Mouse (Mus musculus): ENCODE measurements around the gene Rplp1. TPM values are rescaled to one million over a fixed set of nuclear protein-coding genes. Genes with fewer than 3 reads are reported as not detected.

Gene Rplp1
- polyA plus RNA-seq, 1 experiment from 2014 or later: 1,285 TPM

- peaks cover 27% of the 10 kb centered on the region for H3K36me3 ChIP-seq (ENCODE audit: control insufficient read depth, insufficient read depth, low read length)
Observed at GRCm38 (mm10) chr9:61916986-61917385, 2.6 kb upstream of the Rplp1 start.

GRCm38 (mm10) chr9:61915393-61916005 is 1.2 kb upstream of the Rplp1 start:
- H3K4me1 ChIP-seq (ENCODE audit: control insufficient read depth, insufficient read depth, low read length): peaks cover 8% of the 10 kb centered on the region; the same call in 1 of the 2 replicates
- 36% methylated on average over 4 of the region's 4 CpGs for WGBS
- H3K9me3 ChIP-seq (replicated peaks; ENCODE audit: control insufficient read depth, low read length): no peaks in the 10 kb centered on the region
- peaks cover 24% of the 10 kb centered on the region for H3K36me3 ChIP-seq (ENCODE audit: control insufficient read depth, insufficient read depth, low read length)
- no peak for ATAC-seq (ENCODE audit: insufficient read depth, low FRiP score)
- H3K4me3 ChIP-seq (replicated peaks; ENCODE audit: low read length): peak overlapping the region; percentile 95
- H3K9ac ChIP-seq (ENCODE audit: low read length): peak overlapping the region; percentile 81; the same call in 1 of the 2 replicates
- no peaks in the 10 kb centered on the region for H3K27me3 ChIP-seq (ENCODE audit: control insufficient read depth, insufficient read depth, low read length)
- H3K27ac ChIP-seq (ENCODE audit: low read length): peak overlapping the region; percentile 99
- H3K4me2 ChIP-seq (ENCODE audit: low read depth, low read length): peak overlapping the region; percentile 88

More at GRCm38 (mm10) chr9:61916986-61917385, 2.6 kb upstream of the Rplp1 start:
- WGBS: 87% methylated on average over 3 of the region's 3 CpGs
- peaks cover 8% of the 10 kb centered on the region; the same call in 1 of the 2 replicates for H3K4me1 ChIP-seq (ENCODE audit: control insufficient read depth, insufficient read depth, low read length)
- no peaks in the 10 kb centered on the region for H3K9me3 ChIP-seq (replicated peaks; ENCODE audit: control insufficient read depth, low read length)
- no peak overlapping the region for H3K4me2 ChIP-seq (ENCODE audit: low read depth, low read length)
- no peak overlapping the region for H3K4me3 ChIP-seq (replicated peaks; ENCODE audit: low read length)
- ATAC-seq (ENCODE audit: insufficient read depth, low FRiP score): no peak
- no peak overlapping the region for H3K9ac ChIP-seq (ENCODE audit: low read length)
- no peaks in the 10 kb centered on the region for H3K27me3 ChIP-seq (ENCODE audit: control insufficient read depth, insufficient read depth, low read length)
- no peak overlapping the region for H3K27ac ChIP-seq (ENCODE audit: low read length)

- Histone ChIP-seq H3K4me3 (replicated peaks; ENCODE audit: low read length) (peak overlapping the region; percentile 95), H3K9ac (ENCODE audit: low read length) (peak overlapping the region; percentile 81), H3K4me1 (ENCODE audit: control insufficient read depth, insufficient read depth, low read length) (peaks cover 8% of the 10 kb centered on the region; the same call in 1 of the 2 replicates), H3K27ac (ENCODE audit: low read length) (peak overlapping the region; percentile 99), H3K4me2 (ENCODE audit: low read depth, low read length) (peak overlapping the region; percentile 88), H3K36me3 (ENCODE audit: control insufficient read depth, insufficient read depth, low read length) (peaks cover 23% of the 10 kb centered on the region), H3K27me3 (ENCODE audit: control insufficient read depth, insufficient read depth, low read length) (no peaks in the 10 kb centered on the region), H3K9me3 (replicated peaks; ENCODE audit: control insufficient read depth, low read length) (no peaks in the 10 kb centered on the region)
- no peak for ATAC-seq (ENCODE audit: insufficient read depth, low FRiP score)
- 2% methylated on average over 13 of the region's 13 CpGs for WGBS
Observed at GRCm38 (mm10) chr9:61914917-61915300, 567 bp upstream of the Rplp1 start.

- no peak overlapping the region for H3K4me3 ChIP-seq (replicated peaks; ENCODE audit: low read length)
- peaks cover 8% of the 10 kb centered on the region; the same call in 1 of the 2 replicates for H3K4me1 ChIP-seq (ENCODE audit: control insufficient read depth, insufficient read depth, low read length)
- WGBS: 56% methylated on average over 6 of the region's 6 CpGs
- no peak overlapping the region for H3K4me2 ChIP-seq (ENCODE audit: low read depth, low read length)
- ATAC-seq (ENCODE audit: insufficient read depth, low FRiP score): no peak
- H3K27ac ChIP-seq (ENCODE audit: low read length): no peak overlapping the region
- H3K36me3 ChIP-seq (ENCODE audit: control insufficient read depth, insufficient read depth, low read length): peaks cover 9% of the 10 kb centered on the region; the same call in 1 of the 2 replicates
- no peak overlapping the region for H3K9ac ChIP-seq (ENCODE audit: low read length)
- no peaks in the 10 kb centered on the region for H3K27me3 ChIP-seq (ENCODE audit: control insufficient read depth, insufficient read depth, low read length)
- H3K9me3 ChIP-seq (replicated peaks; ENCODE audit: control insufficient read depth, low read length): no peaks in the 10 kb centered on the region
Observed at GRCm38 (mm10) chr9:61911300-61912128, 2.8 kb downstream of the Rplp1 start.

GRCm38 (mm10) chr9:61910526-61911256 is 3.7 kb downstream of the Rplp1 start:
- Histone ChIP-seq H3K27me3 (ENCODE audit: control insufficient read depth, insufficient read depth, low read length) (no peaks in the 10 kb centered on the region), H3K36me3 (ENCODE audit: control insufficient read depth, insufficient read depth, low read length) (peaks cover 9% of the 10 kb centered on the region; the same call in 1 of the 2 replicates), H3K9me3 (replicated peaks; ENCODE audit: control insufficient read depth, low read length) (no peaks in the 10 kb centered on the region), H3K27ac (ENCODE audit: low read length) (no peak overlapping the region), H3K4me1 (ENCODE audit: control insufficient read depth, insufficient read depth, low read length) (peaks cover 8% of the 10 kb centered on the region; the same call in 1 of the 2 replicates), H3K9ac (ENCODE audit: low read length) (no peak overlapping the region), H3K4me3 (replicated peaks; ENCODE audit: low read length) (no peak overlapping the region), H3K4me2 (ENCODE audit: low read depth, low read length) (no peak overlapping the region)
- ATAC-seq (ENCODE audit: insufficient read depth, low FRiP score): no peak
- 46% methylated on average over 20 of the region's 20 CpGs for WGBS

- H3K9ac ChIP-seq (ENCODE audit: low read length): no peak overlapping the region
- WGBS: 72% methylated on average over 1 of the region's 1 CpGs
- no peak overlapping the region for H3K27ac ChIP-seq (ENCODE audit: low read length)
- peaks cover 15% of the 10 kb centered on the region for H3K4me1 ChIP-seq (ENCODE audit: control insufficient read depth, insufficient read depth, low read length)
- H3K4me3 ChIP-seq (replicated peaks; ENCODE audit: low read length): no peak overlapping the region
- H3K36me3 ChIP-seq (ENCODE audit: control insufficient read depth, insufficient read depth, low read length): peaks cover 9% of the 10 kb centered on the region; the same call in 1 of the 2 replicates
- no peak for ATAC-seq (ENCODE audit: insufficient read depth, low FRiP score)
- H3K27me3 ChIP-seq (ENCODE audit: control insufficient read depth, insufficient read depth, low read length): no peaks in the 10 kb centered on the region
- no peaks in the 10 kb centered on the region for H3K9me3 ChIP-seq (replicated peaks; ENCODE audit: control insufficient read depth, low read length)
- H3K4me2 ChIP-seq (ENCODE audit: low read depth, low read length): no peak overlapping the region
Observed at GRCm38 (mm10) chr9:61909633-61910032, 4.7 kb downstream of the Rplp1 start.

GRCm38 (mm10) chr9:61908832-61909407 is 5.4 kb downstream of the Rplp1 start:
- 89% methylated on average over 11 of the region's 11 CpGs for WGBS
- Histone ChIP-seq H3K4me3 (replicated peaks; ENCODE audit: low read length) (no peak overlapping the region), H3K27ac (ENCODE audit: low read length) (no peak overlapping the region), H3K27me3 (ENCODE audit: control insufficient read depth, insufficient read depth, low read length) (no peaks in the 10 kb centered on the region), H3K9me3 (replicated peaks; ENCODE audit: control insufficient read depth, low read length) (no peaks in the 10 kb centered on the region), H3K36me3 (ENCODE audit: control insufficient read depth, insufficient read depth, low read length) (peaks cover 9% of the 10 kb centered on the region; the same call in 1 of the 2 replicates), H3K4me1 (ENCODE audit: control insufficient read depth, insufficient read depth, low read length) (peaks cover 21% of the 10 kb centered on the region), H3K4me2 (ENCODE audit: low read depth, low read length) (no peak overlapping the region), H3K9ac (ENCODE audit: low read length) (no peak overlapping the region)
- no peak for ATAC-seq (ENCODE audit: insufficient read depth, low FRiP score)

- Histone ChIP-seq H3K27ac (ENCODE audit: low read length) (no peak overlapping the region), H3K4me1 (ENCODE audit: control insufficient read depth, insufficient read depth, low read length) (peaks cover 27% of the 10 kb centered on the region), H3K4me2 (ENCODE audit: low read depth, low read length) (no peak overlapping the region), H3K9me3 (replicated peaks; ENCODE audit: control insufficient read depth, low read length) (no peaks in the 10 kb centered on the region), H3K4me3 (replicated peaks; ENCODE audit: low read length) (no peak overlapping the region), H3K27me3 (ENCODE audit: control insufficient read depth, insufficient read depth, low read length) (no peaks in the 10 kb centered on the region), H3K36me3 (ENCODE audit: control insufficient read depth, insufficient read depth, low read length) (peaks cover 9% of the 10 kb centered on the region; the same call in 1 of the 2 replicates), H3K9ac (ENCODE audit: low read length) (no peak overlapping the region)
- ATAC-seq (ENCODE audit: insufficient read depth, low FRiP score): no peak
- 81% methylated on average over 3 of the region's 3 CpGs for WGBS
Observed at GRCm38 (mm10) chr9:61908341-61908740, 6.0 kb downstream of the Rplp1 start.

Measured in stomach, embryonic 16.5 days (tissue).